Mouse (Mus musculus): ENCODE measurements around the gene Sh2d5.

Gene Sh2d5

GRCm38 (mm10) chr4:138261843-138262681, 11.9 kb downstream of the Sh2d5 start:
- peak; percentile 87 for DNase-seq

DNA sequence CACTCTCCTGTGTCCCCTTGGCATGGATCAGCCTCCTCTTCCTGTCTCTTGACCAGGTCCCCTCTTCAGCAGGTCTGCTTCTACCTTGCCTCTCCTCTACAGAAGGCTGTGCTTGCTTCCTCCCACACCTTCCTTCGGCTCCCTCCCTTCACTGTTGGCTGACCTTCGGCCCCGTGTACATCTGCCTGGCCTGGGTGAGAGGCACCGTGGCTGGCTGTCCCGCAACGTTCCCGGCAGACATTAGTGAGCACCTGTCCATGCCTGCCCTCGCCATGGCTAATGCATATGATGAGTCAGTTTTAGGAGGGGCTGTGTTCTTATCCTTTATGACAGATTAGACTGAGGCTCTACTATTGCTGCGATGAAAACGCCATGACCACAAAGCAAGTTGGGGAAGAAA, 17.7 kb downstream of the Sh2d5 start:
- DNase-seq = no peak

DNA sequence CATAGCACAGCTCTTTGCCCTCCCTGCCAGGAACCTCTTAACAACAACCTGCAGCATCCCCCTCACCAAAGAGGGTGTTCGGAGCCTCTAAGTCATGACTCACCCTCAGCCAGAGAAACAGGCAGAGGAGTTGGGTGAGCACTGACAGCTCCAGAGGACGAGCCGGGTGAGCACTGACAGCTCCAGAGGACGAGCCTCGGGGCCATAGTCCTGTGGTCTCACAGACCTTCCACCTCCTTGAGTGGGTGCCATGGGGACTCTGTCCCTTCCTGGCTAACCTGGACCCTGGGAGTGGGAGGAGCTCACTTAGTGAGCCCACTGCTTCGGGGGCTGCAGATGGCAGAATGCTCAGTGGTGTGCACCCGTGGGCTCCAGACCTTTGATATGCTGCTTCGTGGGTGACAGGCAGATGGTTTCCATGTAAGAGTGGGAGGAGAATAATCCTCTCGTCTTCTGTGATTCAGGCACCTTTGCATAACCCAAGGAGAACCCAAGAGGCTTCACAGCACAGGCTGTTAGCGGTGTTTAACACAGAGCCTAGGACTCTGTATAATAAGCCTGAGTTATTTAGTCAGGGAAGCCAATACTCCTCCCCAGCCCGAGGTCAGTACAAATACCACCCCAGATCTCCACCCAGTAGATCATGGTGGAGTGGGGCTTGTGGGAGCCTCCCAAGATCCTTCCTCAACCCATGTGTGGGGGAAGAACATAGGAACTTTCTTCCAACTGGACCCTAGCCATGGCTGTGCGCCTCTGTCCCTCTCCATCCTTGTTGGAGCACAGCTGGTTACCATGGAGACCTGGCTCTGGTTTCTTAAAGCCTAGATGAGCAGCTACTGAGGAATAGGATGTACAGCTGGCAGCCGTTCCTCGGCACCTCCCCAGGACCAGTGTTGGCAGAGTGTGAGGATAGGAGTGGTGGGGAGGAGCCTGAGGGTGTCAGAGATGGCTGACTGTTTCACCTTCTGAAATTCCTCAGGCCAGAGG, 22.1 kb downstream of the Sh2d5 start:
- DNase-seq = no peak

DNA sequence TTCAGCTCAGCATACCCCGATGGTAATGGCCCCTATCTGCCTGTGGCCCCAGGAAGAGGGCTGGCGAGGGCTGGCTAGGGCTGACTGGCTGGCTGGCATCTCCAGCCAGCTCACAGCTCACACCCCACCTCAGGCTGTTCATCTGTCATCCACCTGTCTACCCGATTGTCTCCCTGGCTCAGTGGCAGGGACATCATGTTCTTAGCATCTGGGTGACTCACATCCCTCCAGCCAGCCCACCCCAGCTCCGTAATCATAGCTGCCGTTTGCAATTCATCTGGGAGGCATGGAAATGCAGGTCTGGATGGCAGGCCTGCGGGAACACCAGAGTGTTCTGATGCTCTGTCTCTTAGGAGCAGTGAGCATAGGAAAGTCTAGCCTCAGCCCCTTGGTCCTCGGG, 28.1 kb downstream of the Sh2d5 start:
- DNase-seq = no peak

GRCm38 (mm10) chr4:138282834-138283233, 32.6 kb downstream of the Sh2d5 start:
- peak; percentile 82 for DNase-seq

DNA sequence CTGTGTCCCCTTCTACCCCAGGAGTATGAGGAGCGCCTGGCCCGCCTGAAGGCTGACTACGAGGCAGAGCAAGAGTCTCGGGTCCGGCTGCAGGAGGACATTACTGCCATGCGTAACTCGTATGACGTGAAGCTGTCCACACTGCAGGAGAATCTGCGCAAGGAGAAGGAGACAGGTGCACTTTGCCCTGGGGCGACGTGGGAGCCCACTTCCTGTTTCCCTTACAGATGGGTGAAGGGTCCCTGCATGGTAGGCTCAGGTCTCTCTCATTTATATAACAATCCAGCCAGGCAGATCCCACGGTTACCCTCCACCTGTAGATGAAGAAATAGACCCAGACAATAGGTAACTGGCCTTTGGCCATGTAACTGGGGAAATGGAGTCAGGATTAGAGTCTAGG, 36.2 kb downstream of the Sh2d5 start:
- peak; percentile 28 for DNase-seq

DNA sequence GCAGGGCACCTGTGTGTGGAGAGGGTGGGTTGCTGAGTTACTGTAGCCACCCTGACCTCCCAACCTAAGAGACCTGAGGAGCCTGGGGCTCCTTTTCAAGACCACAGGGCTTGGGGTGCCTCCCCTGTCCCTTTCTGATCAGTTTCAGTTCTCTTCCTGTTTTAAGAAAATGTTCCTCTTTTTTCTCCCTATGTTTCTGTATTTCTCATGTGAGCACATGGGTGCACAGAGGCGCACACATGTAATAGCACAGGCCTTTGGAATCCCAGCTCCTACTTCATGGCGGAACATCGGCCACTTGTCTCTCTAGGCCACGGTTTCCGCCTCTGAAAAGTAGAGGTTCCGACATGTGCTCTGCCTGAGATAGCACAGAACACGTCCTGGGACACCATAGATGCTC, 38.5 kb downstream of the Sh2d5 start:
- no peak for DNase-seq

- no peak for DNase-seq
These were observed 41.8 kb downstream of the Sh2d5 start for GRCm38 (mm10) chr4:138292028-138292427.

- no peak for DNase-seq
These were observed 43.2 kb downstream of the Sh2d5 start for GRCm38 (mm10) chr4:138293261-138293948.

- no peak for DNase-seq
These were observed 43.8 kb downstream of the Sh2d5 start for GRCm38 (mm10) chr4:138293949-138294550.

DNA sequence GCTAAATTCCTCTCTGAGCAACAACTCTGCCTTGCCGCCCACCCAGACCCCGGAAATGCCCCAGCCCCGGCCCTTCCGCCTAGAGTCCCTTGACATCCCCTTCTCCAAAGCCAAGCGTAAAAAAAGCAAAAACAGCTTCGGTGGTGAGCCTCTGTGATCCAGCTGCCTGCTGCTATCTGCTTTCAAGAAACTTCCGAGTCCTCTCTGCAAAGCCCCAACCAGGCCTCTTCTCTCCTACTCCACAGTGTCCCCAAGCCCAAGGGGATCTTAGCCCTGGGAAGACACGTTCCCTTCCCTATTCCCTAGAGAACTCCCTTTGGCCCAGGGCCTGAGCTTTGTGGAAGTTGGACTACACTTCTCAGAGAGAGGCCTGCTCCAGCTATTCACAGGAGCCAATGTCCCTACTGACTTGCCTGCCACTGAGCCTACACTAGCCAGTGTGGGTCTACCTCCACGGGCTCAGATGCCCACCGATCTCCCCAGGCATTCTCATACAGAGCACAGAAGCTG, 51.1 kb downstream of the Sh2d5 start:
- no peak for DNase-seq

DNA sequence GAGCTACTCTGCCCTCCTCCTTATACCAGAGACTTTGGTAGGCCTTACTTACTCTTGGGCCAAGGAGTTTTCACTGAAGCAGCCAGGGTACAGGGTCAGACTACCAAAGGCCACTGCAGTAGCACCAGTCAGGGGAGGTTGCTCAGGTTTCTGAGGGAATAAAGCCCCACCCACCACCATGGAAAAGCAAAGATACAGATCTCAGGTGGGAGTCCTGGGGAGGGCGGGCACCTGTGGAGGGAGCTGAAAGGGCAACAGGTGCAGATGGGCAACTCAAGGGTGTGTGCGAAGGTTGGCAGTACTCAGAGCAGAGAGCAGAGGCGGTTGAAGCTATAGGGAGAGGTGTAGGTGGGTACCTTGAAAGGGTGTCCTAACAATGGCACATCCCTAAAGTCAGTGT, 52.8 kb downstream of the Sh2d5 start:
- DNase-seq = no peak

GRCm38 (mm10) chr4:138303742-138304141, 53.5 kb downstream of the Sh2d5 start:
- DNase-seq = no peak

- peak; percentile 94 for DNase-seq
These were observed 54.3 kb downstream of the Sh2d5 start, which contains the start of gene Ddost for GRCm38 (mm10) chr4:138304340-138305104. TSS of gene Ddost (plus strand) at chr4:138304730.

DNA sequence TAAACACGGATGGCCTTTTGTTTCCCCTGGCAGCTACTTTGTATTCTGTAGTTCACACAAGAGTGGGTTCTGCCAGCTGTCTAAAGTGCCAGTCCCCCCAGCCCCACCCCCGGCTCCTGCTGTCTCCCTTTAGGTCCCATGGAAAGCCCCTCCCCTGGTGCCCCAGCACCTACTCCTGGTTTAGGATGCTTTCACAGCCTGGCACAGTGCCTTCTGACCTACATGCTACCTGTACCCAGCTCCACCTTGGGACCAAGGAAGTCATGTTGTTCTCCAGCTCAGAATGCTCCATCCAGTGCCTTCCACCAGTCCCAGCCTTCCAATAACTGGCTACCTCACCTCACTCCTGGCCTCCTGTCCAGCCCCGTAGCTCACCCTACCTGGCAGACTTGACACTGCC, 56.8 kb downstream of the Sh2d5 start:
- DNase-seq = no peak

- DNase-seq = no peak
These were observed 57.5 kb downstream of the Sh2d5 start for GRCm38 (mm10) chr4:138307739-138308138.

- DNase-seq = no peak
These were observed 60.2 kb downstream of the Sh2d5 start for GRCm38 (mm10) chr4:138310311-138310910.
